Mouse (Mus musculus) left cerebral cortex, adult 9 months (tissue): ENCODE measurements at regions not wholly inside any gene's neighbourhood (a gene's known extent, or its start where the extent isn't known, plus 50 kb on each side); places are given as distances from the start of the nearest gene placed in this dataset.
"Not testable (repeated sequence)": the region's sequence is repeated elsewhere in the genome, so short reads cannot be mapped to it uniquely, and the experiment has no call there.

Experiments used
- DNase-seq, 2 experiments: peaks; one replicate each; pipeline ENCODE4 v3.0.0; 2022; ENCODE audit warnings: low spot score in 2 of 2

DNA sequence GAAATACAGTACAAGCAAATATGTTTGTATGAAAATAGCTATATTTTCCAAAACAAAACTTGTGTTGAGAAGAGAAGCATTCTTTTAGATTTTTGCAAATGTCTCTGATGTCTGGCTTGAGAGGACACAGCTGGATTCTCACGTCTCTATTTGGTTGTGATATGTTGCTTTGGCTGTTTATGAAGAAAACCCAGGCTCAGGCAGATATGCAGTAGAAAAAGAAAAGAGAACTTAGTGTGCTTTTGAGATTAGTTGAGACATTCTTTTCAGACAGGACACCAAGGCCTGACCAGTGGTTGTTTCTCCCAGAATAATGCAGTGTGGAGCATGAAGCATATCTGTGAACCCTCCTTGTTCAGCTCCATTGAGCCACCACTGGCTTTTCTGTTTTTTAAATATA lies 178.8 kb upstream of the Mamld1 start:
- no peak for DNase-seq

DNA sequence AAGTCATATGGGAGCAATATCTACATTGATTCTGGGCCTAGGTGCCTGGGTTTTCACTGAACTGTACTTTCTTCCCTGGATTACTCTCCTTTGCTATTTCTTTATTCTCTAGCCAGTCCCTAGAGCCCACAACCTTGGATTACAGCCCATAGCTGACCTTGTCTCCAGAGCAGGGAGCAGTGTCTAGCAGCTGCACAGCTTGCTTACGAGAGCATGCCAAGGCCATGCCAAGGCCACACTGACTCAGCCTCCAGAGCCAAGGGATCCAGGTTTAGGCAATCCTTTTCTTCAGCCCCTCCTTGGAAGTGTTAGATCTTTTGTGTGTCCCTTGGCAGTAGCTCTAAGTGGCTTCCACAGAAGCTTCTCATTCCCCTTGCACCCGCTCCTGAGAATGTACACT lies 168.7 kb upstream of the Mamld1 start:
- no peak for DNase-seq

DNA sequence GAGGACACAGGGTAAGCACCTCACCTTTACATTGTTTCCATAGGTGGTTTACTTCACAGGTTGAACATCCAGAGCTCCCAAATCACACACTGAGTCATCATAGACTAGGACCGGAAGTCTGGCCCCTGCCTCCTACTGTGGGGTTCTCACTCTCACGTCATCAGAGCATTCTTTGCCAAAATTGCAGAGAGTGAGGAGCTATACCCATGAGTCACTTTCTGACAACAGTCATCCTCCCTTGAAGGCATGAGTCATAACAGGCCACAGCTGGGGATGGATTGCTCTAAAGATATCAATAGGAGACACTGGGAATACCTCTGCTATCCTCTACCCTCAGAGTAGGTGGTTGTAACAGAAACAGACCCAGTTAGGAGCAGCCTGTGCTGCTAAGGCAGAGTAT lies 166.6 kb upstream of the Mamld1 start:
- peak in 1 of 2 experiments; percentile 34 for DNase-seq

DNA sequence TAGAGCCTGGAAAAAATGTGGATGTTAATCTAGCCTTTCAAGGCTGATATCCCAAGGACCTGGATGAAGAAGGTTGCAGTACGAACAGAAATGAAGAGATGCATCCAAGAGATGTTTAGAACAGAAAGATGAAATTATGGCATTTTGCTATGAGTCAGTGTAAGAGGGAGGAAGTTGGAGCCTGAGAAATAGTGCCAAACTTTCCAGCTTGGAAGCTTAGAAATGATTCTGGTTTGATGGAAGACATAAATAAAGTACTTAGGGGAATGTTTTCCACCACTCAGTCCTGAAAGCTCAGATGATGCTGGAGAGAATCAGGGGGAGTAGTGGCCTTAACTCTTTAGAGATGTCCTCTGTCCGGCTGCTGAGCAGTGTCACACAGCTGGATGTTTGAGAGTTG lies 155.5 kb upstream of the Mamld1 start:
- DNase-seq, result peak in 1 of 2 experiments; percentile 28

DNA sequence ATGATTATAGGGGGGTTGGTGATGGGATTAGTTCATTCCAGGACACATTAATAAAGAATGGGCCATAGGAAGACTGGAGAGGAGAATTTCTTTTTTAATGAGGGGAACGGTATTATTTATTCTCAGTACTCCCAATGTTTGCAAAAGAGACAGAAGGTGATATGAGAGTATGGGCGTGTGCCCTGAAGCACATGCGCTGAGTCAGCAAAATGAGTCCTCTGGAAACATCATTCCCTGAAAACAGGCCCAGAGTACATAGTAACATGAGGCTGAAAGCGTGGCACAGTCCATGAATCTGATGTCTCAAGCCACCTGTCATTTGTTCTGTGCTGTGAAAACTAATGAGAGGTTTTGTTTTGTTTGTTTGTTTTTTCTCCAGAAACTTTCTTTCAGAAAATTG lies 154.5 kb upstream of the Mamld1 start:
- DNase-seq, result no peak

DNA sequence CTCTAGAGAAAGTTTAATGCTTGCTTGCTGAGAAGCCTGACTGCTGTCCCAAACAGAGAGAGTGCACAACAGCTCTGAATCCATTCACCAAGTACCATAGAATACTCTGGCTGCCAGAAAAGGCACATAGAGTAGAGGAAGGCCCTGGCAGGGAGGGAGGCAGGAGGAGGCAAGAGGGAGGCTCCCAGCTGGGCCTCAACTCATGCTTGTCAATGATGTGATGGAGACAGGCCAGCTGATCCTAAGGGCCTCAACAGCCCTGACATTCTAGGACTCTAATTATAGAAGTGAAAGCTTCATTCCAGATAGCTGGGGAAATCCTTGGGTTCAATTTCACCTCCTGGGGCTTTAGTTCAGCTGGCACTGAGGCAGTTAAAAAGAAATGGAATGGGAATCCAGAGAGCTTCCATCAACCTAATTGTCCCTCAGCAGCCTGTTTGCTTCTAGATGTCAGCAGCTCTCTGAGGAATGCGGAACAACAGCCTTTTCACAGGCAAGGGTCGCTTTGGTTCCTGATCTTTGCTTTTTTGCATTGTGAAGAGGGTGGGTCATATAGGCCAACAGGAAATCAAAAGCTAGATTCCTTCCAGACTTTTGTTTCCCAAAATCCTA lies 152.8 kb upstream of the Mamld1 start:
- no peak for DNase-seq

DNA sequence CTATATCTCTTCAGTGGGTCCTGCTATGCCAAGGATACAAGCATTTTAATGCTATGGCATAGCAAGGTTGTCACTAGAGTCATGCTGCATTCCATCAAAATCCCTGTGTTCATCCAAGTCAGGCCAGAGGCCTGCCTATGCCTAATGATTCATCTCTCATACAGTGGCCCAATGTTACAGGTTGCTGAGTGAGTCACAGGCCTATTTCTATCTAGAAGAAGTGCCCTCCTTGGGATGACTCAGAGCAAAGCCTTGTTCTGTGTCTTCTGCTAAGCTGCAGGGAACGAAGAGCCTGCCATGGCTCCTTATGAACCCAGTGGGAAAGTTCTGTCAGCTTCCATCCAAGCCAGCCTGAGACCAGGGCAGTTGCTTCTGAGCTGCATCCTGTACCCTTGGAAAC lies 151.2 kb upstream of the Mamld1 start:
- DNase-seq, result not testable (repeated sequence)

DNA sequence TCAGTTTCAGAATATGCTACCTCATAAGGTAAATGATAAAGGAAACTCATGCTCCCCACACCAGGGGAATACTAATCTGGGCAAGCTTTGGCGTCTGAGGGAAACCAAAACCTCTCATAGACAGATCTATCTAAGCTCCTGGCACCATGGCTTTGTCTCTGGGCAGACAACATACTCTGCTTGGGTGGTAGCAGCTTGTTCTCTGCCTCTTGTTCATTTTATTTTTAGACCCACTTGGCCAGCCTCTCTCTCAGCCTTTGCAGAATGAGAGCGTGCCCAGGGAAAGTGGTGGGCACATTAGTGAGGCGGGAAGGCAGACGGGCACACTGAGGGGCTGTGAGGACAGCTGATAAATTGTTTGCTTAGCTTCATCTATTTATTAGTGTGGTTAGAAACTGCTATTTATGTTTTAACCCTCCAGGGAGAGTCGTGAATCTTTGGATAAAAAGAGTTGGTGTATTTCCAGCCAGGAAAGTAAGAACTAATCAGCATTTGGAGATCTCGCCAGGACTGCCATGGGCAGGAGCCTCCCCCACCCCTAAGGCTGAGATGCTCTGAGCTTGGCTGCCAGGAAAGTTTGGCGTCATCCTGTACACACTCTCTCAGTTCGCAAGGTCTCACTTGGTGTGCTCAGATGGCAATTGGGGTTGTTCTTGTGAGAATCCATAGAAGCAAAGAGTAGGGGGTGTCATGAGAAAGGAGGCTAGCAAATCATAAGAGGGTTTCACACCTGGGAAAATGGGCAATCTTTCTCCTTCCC lies 150.2 kb upstream of the Mamld1 start:
- peak in 1 of 2 experiments; percentile 42 for DNase-seq

DNA sequence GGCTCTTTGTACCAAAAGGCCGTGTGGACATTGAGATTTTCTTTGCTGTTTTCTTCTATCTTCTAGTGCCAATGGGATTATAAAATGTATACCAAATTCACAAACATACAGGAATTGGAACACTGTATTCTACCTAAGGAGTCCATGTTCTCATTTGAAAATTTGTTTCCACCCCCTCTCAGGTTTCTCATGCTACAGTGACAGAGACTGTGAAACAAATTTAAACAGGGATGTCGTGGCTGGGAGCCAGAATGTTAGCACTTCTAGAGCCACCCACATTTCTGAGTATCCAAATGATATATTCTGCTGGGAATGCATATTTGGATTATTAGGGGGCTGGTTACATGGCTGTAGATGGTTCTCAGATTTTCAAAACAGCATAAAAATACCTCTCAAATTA lies 124.4 kb upstream of the Mamld1 start:
- DNase-seq, result no peak

DNA sequence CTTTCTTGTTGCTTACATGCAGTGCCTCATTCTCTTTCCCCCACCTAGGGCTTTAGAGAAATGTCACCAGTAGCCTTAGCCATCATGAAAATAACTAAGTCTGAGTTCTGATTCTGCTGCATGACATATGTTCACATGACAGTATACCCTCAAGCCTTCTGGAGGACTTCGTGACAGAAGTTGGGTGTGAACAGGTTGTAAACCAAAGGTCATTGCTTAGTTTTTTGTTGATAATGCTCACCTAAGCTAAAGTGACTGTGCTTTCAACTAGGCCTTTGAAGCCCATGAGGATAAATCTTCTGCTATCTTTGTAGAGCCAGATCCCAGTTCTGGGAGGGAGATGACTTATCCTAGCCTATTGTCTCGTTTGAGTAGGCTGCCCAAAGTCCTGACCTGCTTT lies 118.1 kb upstream of the Mamld1 start:
- no peak for DNase-seq

DNA sequence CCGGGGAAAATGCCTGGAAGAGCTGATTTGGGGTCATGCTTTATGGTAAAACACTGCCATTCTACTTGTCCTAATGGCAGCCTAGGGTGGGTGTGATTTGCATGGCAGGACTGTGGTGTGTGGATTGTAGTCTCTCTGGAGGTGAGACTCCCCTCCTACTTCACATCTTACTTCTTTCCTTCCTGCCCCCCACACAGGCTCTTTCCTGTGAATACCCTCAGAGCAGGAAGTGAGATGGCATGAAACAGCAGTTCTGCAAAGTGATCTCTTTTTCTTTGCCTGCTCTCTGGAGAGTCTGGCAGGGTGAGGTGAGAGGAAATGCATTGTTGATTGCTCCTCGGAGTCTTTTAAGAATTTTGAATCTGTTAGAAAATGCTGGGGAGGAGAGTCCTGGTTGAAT lies 104.7 kb upstream of the Mamld1 start:
- no peak for DNase-seq

DNA sequence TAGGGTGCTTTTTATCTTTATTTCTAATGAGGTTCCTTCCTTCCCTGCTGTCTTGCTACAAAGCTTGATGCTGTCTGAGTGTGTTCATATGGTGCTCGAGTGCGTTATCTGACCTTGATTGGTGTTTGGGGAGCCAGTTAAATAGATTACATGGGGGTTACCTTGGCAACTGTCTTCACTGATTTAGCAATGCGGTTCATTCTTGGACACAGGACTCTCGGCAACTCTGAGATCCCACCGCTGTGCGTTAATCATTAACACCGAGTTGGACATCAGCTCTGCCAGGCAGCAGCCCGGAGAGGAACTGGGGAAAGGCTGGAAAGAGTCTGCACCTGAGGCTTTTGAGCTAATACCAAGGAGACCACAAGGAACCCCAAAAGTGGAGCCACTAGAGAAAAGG lies 104.0 kb upstream of the Mamld1 start:
- DNase-seq, result no peak

DNA sequence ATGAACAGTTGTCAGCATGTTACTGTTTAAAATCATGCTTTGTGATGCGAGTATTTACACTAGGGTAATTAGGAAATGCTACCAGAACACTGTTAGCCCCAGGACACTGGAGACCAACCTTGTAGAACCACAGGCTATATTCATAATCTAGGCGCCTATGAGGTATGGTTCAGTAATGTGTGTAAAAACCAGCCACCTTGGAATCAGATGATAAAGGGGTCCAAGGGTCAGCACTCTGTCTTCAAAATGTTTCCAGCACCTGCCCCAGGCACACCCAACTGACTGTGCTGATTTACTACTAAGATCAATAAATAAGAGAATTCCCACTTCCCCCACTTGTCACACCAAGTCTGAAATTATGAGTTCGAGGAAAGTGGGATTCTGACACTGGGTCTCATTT lies 100.8 kb upstream of the Mamld1 start:
- DNase-seq, result no peak

DNA sequence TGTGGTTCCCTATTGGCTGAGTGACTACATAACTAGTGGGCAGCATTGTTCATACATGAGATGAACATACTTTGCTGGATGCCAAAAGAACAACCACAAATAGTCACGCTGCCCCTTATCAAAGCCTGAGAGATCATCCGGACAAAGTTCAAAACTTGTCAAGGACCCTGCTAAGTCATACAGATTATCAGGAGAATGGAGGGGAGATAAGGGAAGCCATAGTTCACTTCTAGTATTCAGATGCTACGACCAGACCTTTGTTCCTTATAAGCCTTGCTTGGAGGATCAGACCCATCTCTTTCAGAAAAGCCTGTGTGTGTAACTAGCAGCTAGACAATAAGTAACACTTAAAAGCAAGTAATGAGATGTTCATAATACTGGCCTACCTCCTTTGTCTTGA lies 97.0 kb upstream of the Mamld1 start:
- no peak for DNase-seq
